Mouse (Mus musculus): ENCODE results near the gene Fhl2. TPM values are rescaled to one million over a fixed set of nuclear protein-coding genes. Genes with fewer than 3 reads are reported as not detected.

The Fhl2 gene
- polyA plus RNA-seq, 1 experiment, result 135 TPM

DNA sequence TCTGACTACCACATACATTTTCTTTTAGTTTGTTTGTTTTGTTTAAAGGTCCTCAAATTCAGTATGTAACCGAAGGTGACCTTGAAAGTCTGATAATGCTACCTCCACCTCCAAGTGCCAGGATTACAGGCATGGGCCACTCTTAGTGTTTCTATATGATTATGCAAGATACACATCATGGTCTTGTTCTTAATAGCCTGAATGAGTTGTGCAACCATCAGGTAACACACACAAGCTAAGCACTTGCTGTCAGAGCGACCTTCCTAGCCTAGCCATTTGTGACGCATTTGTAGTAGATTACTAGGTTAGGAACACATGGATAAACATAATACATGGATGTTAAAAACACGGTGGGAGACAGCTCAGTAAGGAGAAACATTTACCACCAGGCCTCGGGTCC is 113.8 kb downstream of the Fhl2 start:
- no peak overlapping the region for H3K4me3 ChIP-seq (ENCODE audit: insufficient read depth, poor library complexity, severe bottlenecking)
- no peaks in the 10 kb centered on the region for H3K36me3 ChIP-seq (ENCODE audit: control insufficient read depth, insufficient read depth)
- no peaks in the 10 kb centered on the region for H3K79me2 ChIP-seq (ENCODE audit: control insufficient read depth, insufficient read depth)
- no peak overlapping the region for H3ac ChIP-seq (ENCODE audit: control insufficient read depth, insufficient read length, low read depth)
- TF ChIP-seq MAX (IDR thresholded peaks at IDR 0.05), result no peak
- TF ChIP-seq USF1 (IDR thresholded peaks at IDR 0.05; ENCODE audit: low read depth), result no peak
- no peak for TF ChIP-seq CEBPB (IDR thresholded peaks at IDR 0.05; ENCODE audit: low read depth)
- no peak for TF ChIP-seq FOSL1 (IDR thresholded peaks at IDR 0.05; ENCODE audit: insufficient read depth, low read length, poor library complexity, severe bottlenecking)
- TF ChIP-seq CTCF (IDR thresholded peaks at IDR 0.05; ENCODE audit: control insufficient read depth, insufficient read depth, insufficient read length), result no peak
- TF ChIP-seq MYOD1 (IDR thresholded peaks at IDR 0.05; ENCODE audit: control insufficient read depth, insufficient read length, low read depth), result no peak
- TF ChIP-seq MYOG (IDR thresholded peaks at IDR 0.05; ENCODE audit: control insufficient read depth, extremely low read depth, insufficient read length), result no peak
- no peaks in the 10 kb centered on the region for H3K27me3 ChIP-seq (ENCODE audit: control insufficient read depth, insufficient read depth, insufficient read length)
- H3K79me3 ChIP-seq (ENCODE audit: low read depth), result peaks cover 4% of the 10 kb centered on the region

DNA sequence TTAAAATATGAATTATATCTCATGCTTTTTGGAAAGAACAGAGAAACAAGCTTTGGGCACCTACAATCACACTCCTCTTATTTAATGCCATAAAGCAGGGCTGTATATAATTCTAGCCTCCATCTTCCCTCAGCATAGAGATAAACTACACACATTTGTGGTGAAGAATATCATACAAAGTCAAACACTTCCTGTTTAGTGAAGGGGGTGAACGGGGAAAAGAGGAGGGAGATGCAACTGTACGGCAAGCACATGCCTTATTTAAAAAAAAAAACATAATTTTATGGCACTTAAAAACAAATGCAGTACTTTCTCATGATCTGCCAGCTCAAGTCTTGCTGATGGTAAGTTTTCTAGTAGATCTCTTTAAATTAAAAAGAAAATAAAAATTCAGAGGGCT is 118.7 kb downstream of the Fhl2 start:
- Histone ChIP-seq H3ac (ENCODE audit: control insufficient read depth, insufficient read length, low read depth) (no peak overlapping the region), H3K36me3 (ENCODE audit: control insufficient read depth, insufficient read depth) (peaks cover 6% of the 10 kb centered on the region)
- TF ChIP-seq MYOG (IDR thresholded peaks at IDR 0.05; ENCODE audit: control insufficient read depth, extremely low read depth, insufficient read length) (no peak), USF1 (IDR thresholded peaks at IDR 0.05; ENCODE audit: low read depth) (no peak), MAX (IDR thresholded peaks at IDR 0.05) (no peak), FOSL1 (IDR thresholded peaks at IDR 0.05; ENCODE audit: insufficient read depth, low read length, poor library complexity, severe bottlenecking) (no peak), MYOD1 (IDR thresholded peaks at IDR 0.05; ENCODE audit: control insufficient read depth, insufficient read length, low read depth) (no peak), CTCF (IDR thresholded peaks at IDR 0.05; ENCODE audit: control insufficient read depth, insufficient read depth, insufficient read length) (no peak), CEBPB (IDR thresholded peaks at IDR 0.05; ENCODE audit: low read depth) (no peak)

DNA sequence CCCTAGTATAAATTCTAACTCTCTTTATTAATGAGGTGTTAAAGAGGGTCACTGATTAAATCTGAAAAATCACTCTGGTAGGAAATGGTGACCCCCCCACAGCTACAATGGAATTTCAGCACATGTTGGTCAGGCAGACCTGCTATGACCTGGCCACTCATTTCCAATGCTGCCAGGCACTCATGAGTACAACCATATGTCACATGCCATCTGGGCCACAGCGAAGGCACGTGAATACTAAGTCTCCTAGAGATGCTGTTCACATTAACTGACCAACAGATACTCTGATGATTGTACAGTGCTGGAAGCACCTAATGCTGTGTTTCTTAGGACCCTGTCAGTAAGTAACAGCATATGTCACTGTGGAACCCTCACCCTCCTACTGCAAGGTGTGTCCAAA is 122.0 kb downstream of the Fhl2 start:
- no peak for TF ChIP-seq USF1 (IDR thresholded peaks at IDR 0.05; ENCODE audit: low read depth)
- Histone ChIP-seq H3K79me2 (ENCODE audit: control insufficient read depth, insufficient read depth) (no peaks in the 10 kb centered on the region), H3K79me3 (ENCODE audit: low read depth) (no peaks in the 10 kb centered on the region), H3K36me3 (ENCODE audit: control insufficient read depth, insufficient read depth) (peaks cover 15% of the 10 kb centered on the region), H3ac (ENCODE audit: control insufficient read depth, insufficient read length, low read depth) (no peak overlapping the region), H3K4me3 (ENCODE audit: insufficient read depth, poor library complexity, severe bottlenecking) (no peak overlapping the region), H3K27me3 (ENCODE audit: control insufficient read depth, insufficient read depth, insufficient read length) (no peaks in the 10 kb centered on the region)

More for the DNA sequence above, 118.7 kb downstream of the Fhl2 start:
- Histone ChIP-seq H3K4me3 (ENCODE audit: insufficient read depth, poor library complexity, severe bottlenecking) (no peak overlapping the region), H3K27me3 (ENCODE audit: control insufficient read depth, insufficient read depth, insufficient read length) (no peaks in the 10 kb centered on the region), H3K79me2 (ENCODE audit: control insufficient read depth, insufficient read depth) (no peaks in the 10 kb centered on the region), H3K79me3 (ENCODE audit: low read depth) (no peaks in the 10 kb centered on the region)

Other genes starting within 250 kb of the Fhl2 start
- not detected for gene Gpr45, start 244.1 kb downstream of the Fhl2 start, polyA plus RNA-seq (2012; fragmentation: generic; extraction: Trizol)
- 9.5 TPM for gene Tgfbrap1, start 98.3 kb downstream of the Fhl2 start, polyA plus RNA-seq (2012; fragmentation: generic; extraction: Trizol)
- gene AI597479, start 98.3 kb downstream of the Fhl2 start, polyA plus RNA-seq (2012; fragmentation: generic; extraction: Trizol), result 6.6 TPM
- gene Nck2, start 247.6 kb upstream of the Fhl2 start, polyA plus RNA-seq (2012; fragmentation: generic; extraction: Trizol), result 18.0 TPM

Data from C2C12 (cell line).